Mouse (Mus musculus): Measurements from ENCODE around the gene Axin2. TPM values are rescaled to one million over a fixed set of nuclear protein-coding genes. Genes with fewer than 3 reads are reported as not detected.

Axin2 gene
- polyA plus RNA-seq, 1 experiment from 2014 or later: 8.5 TPM

DNA sequence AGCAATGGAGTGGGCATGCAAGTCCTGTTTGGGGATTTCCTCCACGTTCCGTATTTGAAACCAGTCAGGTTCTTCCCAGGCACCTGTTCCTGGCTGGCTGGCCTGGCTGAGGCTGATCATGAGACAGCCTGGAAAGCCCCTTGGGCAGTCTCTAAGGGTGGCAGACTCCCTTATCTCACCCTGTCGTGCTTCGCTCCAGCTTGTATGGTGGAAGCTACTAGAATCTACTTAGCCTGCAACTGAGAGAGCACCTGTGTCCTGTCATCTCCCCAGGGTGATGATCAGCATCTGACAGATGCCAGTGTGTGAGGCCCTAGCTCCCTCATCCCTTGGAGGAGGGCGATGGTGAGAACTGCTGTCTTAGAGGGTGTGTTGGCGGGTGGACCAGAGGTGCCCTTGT lies 21.7 kb upstream of the Axin2 start:
- Histone ChIP-seq H3K27me3 (ENCODE audit: control insufficient read depth, insufficient read depth, low read depth, low read length) (no peaks in the 10 kb centered on the region), H3K4me1 (replicated peaks; ENCODE audit: control insufficient read depth, insufficient read depth, low read length) (peaks cover 8% of the 10 kb centered on the region; the same call in 1 of the 2 replicates), H3K36me3 (ENCODE audit: control insufficient read depth, insufficient read depth, low read length) (no peaks in the 10 kb centered on the region), H3K4me3 (ENCODE audit: low read length) (no peak overlapping the region), H3K4me2 (ENCODE audit: low read depth, low read length) (no peak overlapping the region), H3K9ac (ENCODE audit: low read length) (no peak overlapping the region), H3K9me3 (ENCODE audit: control insufficient read depth, low read length) (no peaks in the 10 kb centered on the region), H3K27ac (ENCODE audit: low read length) (no peak overlapping the region)
- no peak for ATAC-seq (ENCODE audit: low read depth)
- 78% methylated on average over 6 of the region's 6 CpGs for WGBS

DNA sequence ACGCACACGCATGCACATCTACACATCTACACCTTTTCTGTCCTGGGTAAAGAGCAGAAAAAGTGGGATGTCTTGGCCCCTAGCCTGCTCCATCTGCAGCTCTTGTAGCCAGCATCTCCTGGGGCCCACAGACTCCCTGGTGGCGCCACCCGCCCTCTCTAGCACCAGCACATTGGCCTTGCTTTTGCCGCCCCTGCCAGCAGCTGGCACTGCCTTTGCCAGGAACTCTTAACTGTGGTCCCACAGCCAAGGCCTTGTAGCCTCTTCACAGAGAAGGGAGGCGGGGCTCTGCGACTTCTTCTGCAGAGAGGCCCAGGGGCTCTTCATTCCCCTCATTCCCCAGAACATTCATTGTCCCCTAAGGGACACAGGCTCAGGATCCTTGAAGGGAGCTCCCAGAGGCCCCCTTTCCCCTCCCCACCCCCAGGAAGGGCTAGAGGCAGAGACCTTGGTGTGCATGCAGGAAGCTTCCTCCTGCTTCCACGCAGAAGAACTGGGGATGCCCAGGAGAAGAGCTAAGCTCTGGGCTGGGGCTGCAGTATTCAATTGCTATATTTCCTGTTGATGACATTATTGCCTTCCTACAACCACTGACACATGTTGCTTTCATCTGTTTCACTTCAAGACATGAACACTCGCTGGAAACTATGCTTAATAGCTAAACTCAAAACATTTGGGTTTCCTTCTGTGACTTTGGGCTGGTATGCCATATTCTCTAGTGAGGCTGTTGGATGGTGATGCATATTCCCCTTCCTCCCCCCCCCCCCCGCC lies 19.2 kb upstream of the Axin2 start:
- 0 out of 2 replicates have a peak, but pooled peaks have one; percentile 19 for ATAC-seq (ENCODE audit: low read depth)
- H3K4me1 ChIP-seq (replicated peaks; ENCODE audit: control insufficient read depth, insufficient read depth, low read length): peaks cover 6% of the 10 kb centered on the region; the same call in 1 of the 2 replicates
- H3K27me3 ChIP-seq (ENCODE audit: control insufficient read depth, insufficient read depth, low read depth, low read length): no peaks in the 10 kb centered on the region
- WGBS: 58% methylated on average over 9 of the region's 10 CpGs
- no peak overlapping the region for H3K9ac ChIP-seq (ENCODE audit: low read length)
- no peak overlapping the region for H3K27ac ChIP-seq (ENCODE audit: low read length)
- no peaks in the 10 kb centered on the region for H3K9me3 ChIP-seq (ENCODE audit: control insufficient read depth, low read length)
- H3K4me3 ChIP-seq (ENCODE audit: low read length): no peak overlapping the region
- H3K36me3 ChIP-seq (ENCODE audit: control insufficient read depth, insufficient read depth, low read length): no peaks in the 10 kb centered on the region
- no peak overlapping the region for H3K4me2 ChIP-seq (ENCODE audit: low read depth, low read length)

DNA sequence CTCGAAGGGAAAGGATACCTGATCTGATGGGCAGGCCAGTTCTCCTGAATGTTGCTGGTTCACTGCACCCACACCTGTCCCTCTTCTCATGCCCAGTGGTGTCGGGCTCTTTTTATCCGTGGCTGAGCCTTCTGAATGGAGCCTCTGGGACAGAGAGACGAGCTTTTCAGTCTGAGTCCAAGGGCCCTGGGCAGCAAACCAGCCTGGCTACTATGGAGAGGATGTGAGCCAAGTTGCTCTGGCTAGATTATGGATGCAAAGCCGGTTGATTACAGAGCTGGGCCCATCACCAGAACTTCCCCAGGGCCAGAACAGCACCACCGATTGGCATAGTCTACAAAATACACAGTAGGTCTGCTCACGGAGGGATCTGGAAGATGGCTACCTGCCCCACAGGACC lies 18.5 kb upstream of the Axin2 start:
- H3K9ac ChIP-seq (ENCODE audit: low read length): no peak overlapping the region
- no peak for ATAC-seq (ENCODE audit: low read depth)
- H3K27ac ChIP-seq (ENCODE audit: low read length): no peak overlapping the region
- no peaks in the 10 kb centered on the region for H3K36me3 ChIP-seq (ENCODE audit: control insufficient read depth, insufficient read depth, low read length)
- no peaks in the 10 kb centered on the region for H3K27me3 ChIP-seq (ENCODE audit: control insufficient read depth, insufficient read depth, low read depth, low read length)
- no peak overlapping the region for H3K4me3 ChIP-seq (ENCODE audit: low read length)
- no peaks in the 10 kb centered on the region for H3K9me3 ChIP-seq (ENCODE audit: control insufficient read depth, low read length)
- H3K4me2 ChIP-seq (ENCODE audit: low read depth, low read length): no peak overlapping the region
- peaks cover 6% of the 10 kb centered on the region; the same call in 1 of the 2 replicates for H3K4me1 ChIP-seq (replicated peaks; ENCODE audit: control insufficient read depth, insufficient read depth, low read length)
- 83% methylated on average over 7 of the region's 7 CpGs for WGBS

DNA sequence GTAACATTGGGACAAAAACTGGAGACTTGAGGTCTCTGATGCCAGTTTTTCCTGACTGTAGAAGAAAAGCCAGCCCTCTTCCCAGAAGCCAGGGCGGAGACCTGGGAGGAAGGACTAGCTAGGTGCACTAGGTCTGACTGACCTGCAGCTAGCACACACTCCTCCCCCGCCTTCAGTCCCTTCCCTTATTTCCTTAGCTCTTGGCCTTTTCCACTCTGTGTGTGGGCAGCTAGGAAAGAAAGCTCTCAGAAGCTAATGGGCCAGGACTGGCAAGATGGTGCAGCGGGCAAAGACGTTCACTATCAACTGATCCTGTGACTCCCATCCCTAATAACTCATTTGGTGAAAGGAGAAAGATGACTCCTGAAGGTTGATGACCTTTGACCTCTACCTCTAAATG lies 17.8 kb upstream of the Axin2 start:
- Histone ChIP-seq H3K36me3 (ENCODE audit: control insufficient read depth, insufficient read depth, low read length) (no peaks in the 10 kb centered on the region), H3K4me2 (ENCODE audit: low read depth, low read length) (no peak overlapping the region), H3K9me3 (ENCODE audit: control insufficient read depth, low read length) (no peaks in the 10 kb centered on the region), H3K4me1 (replicated peaks; ENCODE audit: control insufficient read depth, insufficient read depth, low read length) (peaks cover 6% of the 10 kb centered on the region; the same call in 1 of the 2 replicates), H3K27me3 (ENCODE audit: control insufficient read depth, insufficient read depth, low read depth, low read length) (no peaks in the 10 kb centered on the region), H3K4me3 (ENCODE audit: low read length) (no peak overlapping the region), H3K9ac (ENCODE audit: low read length) (no peak overlapping the region), H3K27ac (ENCODE audit: low read length) (no peak overlapping the region)
- 67% methylated on average over 4 of the region's 4 CpGs for WGBS
- no peak for ATAC-seq (ENCODE audit: low read depth)

DNA sequence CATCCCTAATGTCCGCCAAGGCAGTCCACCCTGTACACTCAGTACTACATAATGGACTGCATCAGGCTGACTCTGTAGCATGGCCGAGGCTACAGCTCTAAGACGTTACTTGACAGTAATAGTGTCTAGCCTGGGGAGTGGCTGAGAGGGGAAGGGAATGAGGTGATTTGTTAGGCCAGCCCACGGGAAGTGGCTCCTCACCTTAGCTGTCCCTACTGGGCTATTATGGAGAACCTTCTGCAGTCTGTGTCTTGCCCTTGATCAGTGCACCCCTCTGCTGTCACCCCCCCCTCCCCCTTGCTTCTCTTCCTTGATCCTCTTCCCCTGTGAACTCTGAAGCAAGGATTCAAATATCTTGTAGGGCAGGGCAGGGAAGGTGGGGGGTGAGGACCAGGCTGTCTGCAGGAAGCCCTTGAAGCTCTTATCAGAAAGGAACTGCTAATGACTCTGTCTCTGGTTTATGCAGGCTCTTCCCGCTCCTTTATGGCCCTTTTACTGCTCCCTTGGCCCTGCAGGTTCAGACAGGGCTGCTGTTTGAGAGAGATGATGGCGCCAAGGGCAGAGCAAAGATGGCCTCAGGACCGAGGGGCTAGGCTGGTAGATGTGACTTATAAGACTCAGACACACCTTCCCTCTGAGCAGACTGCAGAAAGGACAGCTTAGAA lies 13.4 kb upstream of the Axin2 start:
- H3K9me3 ChIP-seq (ENCODE audit: control insufficient read depth, low read length): no peaks in the 10 kb centered on the region
- WGBS: 43% methylated on average over 7 of the region's 7 CpGs
- no peak overlapping the region for H3K9ac ChIP-seq (ENCODE audit: low read length)
- no peak overlapping the region for H3K4me3 ChIP-seq (ENCODE audit: low read length)
- no peaks in the 10 kb centered on the region for H3K36me3 ChIP-seq (ENCODE audit: control insufficient read depth, insufficient read depth, low read length)
- H3K27ac ChIP-seq (ENCODE audit: low read length): no peak overlapping the region
- peaks cover 16% of the 10 kb centered on the region for H3K4me1 ChIP-seq (replicated peaks; ENCODE audit: control insufficient read depth, insufficient read depth, low read length)
- no peak overlapping the region for H3K4me2 ChIP-seq (ENCODE audit: low read depth, low read length)
- no peaks in the 10 kb centered on the region for H3K27me3 ChIP-seq (ENCODE audit: control insufficient read depth, insufficient read depth, low read depth, low read length)
- ATAC-seq (ENCODE audit: low read depth): no peak

DNA sequence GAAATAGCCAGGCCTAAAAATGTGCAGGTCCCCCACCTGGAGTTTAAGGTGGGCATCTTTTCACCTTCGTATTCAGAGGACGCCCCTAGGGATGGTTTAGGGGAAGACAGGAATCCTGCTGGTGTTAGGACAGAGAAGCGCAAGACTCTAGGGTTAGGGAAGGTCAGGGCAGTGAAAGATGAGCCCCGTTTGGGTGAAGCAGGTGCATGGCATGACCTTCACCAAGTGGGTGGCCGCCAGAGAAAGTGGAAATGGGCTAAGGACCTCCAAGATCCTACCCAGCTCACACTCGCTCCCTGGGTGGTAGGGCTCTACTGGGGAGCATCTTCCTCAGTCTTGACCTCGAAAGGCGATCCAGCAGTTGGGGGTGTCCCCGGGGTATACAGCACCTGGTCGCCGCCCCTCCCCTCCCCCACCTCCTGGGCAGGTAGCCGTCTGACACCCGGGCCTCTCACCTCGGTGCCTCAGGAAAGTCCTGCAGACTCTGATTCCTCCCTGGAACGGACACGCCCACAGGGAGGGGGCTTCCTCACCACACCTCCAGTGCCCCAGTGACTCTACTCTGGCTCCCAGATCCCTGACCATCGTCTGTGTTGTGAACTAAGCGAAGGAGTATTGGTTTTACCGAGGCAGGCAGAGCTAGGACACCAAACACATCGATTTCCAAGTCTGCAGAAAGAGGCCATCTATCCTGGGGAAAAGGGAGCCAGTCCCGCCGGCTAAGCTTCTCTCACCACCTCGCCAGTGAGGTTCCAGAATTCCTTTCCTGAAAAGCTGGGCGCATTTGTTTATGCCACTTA lies 10.6 kb upstream of the Axin2 start:
- peak overlapping the region; percentile 27 for H3K4me3 ChIP-seq (ENCODE audit: low read length)
- no peak overlapping the region for H3K27ac ChIP-seq (ENCODE audit: low read length)
- H3K9me3 ChIP-seq (ENCODE audit: control insufficient read depth, low read length): no peaks in the 10 kb centered on the region
- ATAC-seq (ENCODE audit: low read depth): 0 out of 2 replicates have a peak, but pooled peaks have one; percentile 11
- 10% methylated on average over 24 of the region's 24 CpGs for WGBS
- H3K4me2 ChIP-seq (ENCODE audit: low read depth, low read length): peak overlapping the region; percentile 58
- H3K27me3 ChIP-seq (ENCODE audit: control insufficient read depth, insufficient read depth, low read depth, low read length): no peaks in the 10 kb centered on the region
- H3K4me1 ChIP-seq (replicated peaks; ENCODE audit: control insufficient read depth, insufficient read depth, low read length): peaks cover 16% of the 10 kb centered on the region
- no peaks in the 10 kb centered on the region for H3K36me3 ChIP-seq (ENCODE audit: control insufficient read depth, insufficient read depth, low read length)
- peak overlapping the region; percentile 52 for H3K9ac ChIP-seq (ENCODE audit: low read length)

DNA sequence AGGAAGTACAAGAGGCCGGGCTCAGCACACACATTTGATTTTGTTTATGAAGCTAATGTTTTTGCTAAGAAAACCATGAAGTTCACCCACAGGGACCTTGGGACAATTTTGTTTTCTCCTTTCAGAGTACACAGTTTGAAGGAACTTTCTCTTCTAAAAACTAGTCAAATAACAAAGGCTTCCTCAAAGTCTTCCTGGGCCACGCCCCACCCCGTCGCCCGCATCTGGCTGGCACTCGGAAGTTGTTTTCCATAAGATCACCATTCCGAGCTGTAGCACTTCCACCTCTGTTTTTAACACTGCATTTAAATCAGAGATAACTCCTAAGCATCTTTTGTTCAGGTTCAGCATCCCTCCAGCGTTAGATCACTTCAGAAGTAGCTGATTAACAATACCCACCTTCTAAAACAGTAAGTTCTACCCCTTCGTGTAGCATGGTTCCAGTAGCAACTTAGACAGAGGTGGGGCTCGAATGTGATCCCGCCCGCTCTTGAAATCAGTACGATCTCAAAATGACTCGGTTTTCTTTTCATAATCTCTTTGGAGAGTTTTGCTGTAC lies 9.7 kb upstream of the Axin2 start:
- 5% methylated on average over 14 of the region's 14 CpGs for WGBS
- peaks cover 16% of the 10 kb centered on the region for H3K4me1 ChIP-seq (replicated peaks; ENCODE audit: control insufficient read depth, insufficient read depth, low read length)

DNA sequence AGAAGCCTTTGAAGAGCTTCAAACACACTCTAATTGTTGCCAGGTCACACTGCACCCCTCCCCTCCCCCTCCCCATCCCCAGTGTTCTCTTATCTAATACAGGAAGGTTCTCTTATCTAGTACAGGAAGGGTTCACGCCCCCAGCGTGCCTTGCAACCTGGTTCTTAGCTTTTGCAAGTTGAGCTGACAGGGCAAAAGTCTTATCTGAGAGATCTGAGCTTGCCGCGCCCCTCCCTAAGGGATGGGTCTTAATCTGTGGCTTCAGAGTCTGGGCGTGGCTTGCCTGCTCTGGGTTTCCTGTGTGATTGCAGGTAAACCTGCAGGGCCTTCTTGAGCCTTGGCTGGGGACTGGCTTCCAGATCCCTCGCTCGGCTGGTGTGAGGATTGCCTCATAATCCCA lies 9.2 kb upstream of the Axin2 start:
- 32% methylated on average over 7 of the region's 7 CpGs for WGBS
- Histone ChIP-seq H3K9ac (ENCODE audit: low read length) (no peak overlapping the region), H3K27ac (ENCODE audit: low read length) (no peak overlapping the region), H3K36me3 (ENCODE audit: control insufficient read depth, insufficient read depth, low read length) (no peaks in the 10 kb centered on the region), H3K27me3 (ENCODE audit: control insufficient read depth, insufficient read depth, low read depth, low read length) (no peaks in the 10 kb centered on the region), H3K9me3 (ENCODE audit: control insufficient read depth, low read length) (no peaks in the 10 kb centered on the region), H3K4me3 (ENCODE audit: low read length) (peak overlapping the region; percentile 27), H3K4me1 (replicated peaks; ENCODE audit: control insufficient read depth, insufficient read depth, low read length) (peaks cover 16% of the 10 kb centered on the region), H3K4me2 (ENCODE audit: low read depth, low read length) (peak overlapping the region; percentile 58)
- peak; percentile 20; the same call in 1 of the 2 replicates for ATAC-seq (ENCODE audit: low read depth)

More for the DNA sequence above, 9.7 kb upstream of the Axin2 start:
- ATAC-seq (ENCODE audit: low read depth): no peak
- no peaks in the 10 kb centered on the region for H3K27me3 ChIP-seq (ENCODE audit: control insufficient read depth, insufficient read depth, low read depth, low read length)
- H3K9ac ChIP-seq (ENCODE audit: low read length): peak overlapping the region; percentile 52
- peak overlapping the region; percentile 27 for H3K4me3 ChIP-seq (ENCODE audit: low read length)
- H3K4me2 ChIP-seq (ENCODE audit: low read depth, low read length): peak overlapping the region; percentile 58
- no peak overlapping the region for H3K27ac ChIP-seq (ENCODE audit: low read length)
- H3K36me3 ChIP-seq (ENCODE audit: control insufficient read depth, insufficient read depth, low read length): no peaks in the 10 kb centered on the region
- H3K9me3 ChIP-seq (ENCODE audit: control insufficient read depth, low read length): no peaks in the 10 kb centered on the region

Data from lung, embryonic 16.5 days (tissue).